Mouse (Mus musculus) spleen, embryonic (tissue): ENCODE results near the gene Fmnl2.

Experiments used
- CTCF ChIA-PET: fragments of 350-600 bp; sonication (Branson Sonifier 250); formaldehyde crosslinking; loops from one replicate; lab custom pipeline; 2022; lab: Charles Lee

Gene Fmnl2

DNA sequence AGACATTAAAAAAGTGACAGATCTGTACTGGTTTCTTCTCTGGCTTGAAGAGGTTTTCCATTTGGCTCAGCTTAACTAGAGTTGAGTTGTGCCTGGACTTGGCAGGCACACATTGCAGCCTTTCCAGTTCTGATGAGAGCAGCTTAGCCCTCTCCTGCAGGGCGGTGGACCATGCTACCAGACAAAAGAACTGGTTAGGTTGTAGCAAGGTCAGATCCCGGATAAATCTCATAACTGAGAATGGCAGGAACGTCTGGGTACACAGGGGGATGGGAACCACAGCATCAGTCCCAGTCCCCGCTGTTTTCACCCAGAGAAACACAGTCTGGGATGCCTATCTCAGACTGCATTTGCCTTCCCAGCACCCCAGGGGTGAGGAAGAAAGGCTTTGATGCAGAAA, 127.5 kb downstream of the Fmnl2 start:
- CTCF ChIA-PET, result no interaction called here

DNA sequence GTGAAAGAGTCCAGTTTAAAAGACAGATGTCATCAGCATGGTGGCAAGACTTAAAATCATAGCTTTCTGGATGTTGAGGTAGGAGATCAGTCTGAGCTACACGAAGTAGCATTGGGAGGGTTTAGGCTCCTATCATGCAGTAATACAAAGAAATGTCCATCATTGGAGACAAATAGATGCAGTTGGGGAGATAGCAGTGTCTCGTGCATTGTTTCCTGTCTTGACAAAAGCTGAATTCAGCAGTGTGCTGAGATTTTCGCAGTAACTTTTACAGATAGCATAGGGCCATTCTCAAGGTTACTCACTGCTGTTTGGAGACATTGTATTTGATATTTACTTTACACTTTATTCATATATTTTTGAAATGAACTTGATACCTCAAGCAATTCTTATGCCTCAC, 128.7 kb downstream of the Fmnl2 start:
- CTCF ChIA-PET, result no interaction called here

DNA sequence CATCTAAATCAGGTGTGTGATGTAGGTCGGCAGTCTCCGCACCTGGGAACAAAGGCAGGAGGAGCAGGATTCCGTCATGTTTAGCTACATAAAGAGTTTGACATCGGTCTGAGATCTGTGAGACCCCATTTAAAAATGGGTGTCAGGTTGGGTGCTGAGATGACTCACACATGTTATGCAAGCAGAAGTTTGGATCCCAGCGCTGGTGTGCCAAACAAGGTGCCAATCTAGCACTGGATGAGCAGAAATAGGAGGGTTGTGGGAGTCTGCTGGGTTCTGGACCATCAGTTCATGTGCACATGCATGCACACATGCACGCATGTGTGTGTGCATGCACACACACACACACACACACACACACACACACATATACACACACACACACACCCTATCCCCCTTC, 129.4 kb downstream of the Fmnl2 start:
- CTCF ChIA-PET, result no interaction called here

DNA sequence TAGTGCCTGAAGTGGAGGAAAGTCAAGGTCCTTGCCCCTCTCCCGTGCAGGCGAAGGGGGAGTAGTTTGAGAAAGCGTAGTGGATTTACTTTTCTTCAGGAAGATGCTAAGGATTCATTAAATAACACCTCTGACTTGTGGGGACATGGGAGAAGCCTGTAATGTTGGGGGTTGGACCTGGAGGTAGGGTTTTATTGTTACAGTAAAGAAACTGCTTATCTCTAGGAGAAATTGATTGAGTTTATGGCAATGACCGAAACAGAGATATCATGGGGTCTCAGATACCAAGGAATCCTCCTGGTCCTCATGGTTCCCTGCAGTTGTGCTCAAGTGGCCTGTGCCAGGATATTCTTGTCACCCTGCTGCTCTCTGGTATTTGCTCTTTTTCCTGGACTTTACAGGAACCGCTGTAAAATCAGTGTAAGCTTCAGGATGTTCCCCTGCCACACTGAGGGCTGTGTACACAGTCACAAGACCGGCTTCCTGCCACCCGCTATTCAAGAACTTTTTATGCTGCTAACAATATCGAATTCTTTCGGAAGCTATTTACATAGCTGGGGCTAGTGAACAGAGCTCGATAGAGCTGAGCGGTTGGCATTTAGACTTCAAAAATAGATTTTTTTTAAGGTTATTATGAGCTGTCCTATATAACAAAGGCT, 130.1 kb downstream of the Fmnl2 start:
- CTCF ChIA-PET, result no interaction called here

DNA sequence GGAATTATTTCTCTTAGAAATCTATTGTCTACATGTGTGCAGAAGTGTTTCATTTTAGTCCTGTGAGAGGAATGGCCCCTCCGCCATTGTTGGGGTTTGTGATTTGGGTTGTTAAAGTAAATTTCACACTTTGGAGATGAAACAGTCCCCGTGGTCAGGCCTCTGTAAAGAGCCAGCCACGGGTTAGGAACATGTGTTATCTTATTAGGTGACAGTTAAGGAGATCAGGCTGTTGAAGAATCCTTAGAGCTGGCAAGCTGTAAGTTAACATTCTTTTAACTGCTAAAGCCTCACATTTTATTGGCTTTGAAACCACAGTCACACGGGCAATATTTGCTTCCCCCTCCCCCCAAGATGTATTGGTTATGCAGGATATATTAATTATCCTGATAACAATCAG, 131.7 kb downstream of the Fmnl2 start:
- CTCF ChIA-PET, result no interaction called here

DNA sequence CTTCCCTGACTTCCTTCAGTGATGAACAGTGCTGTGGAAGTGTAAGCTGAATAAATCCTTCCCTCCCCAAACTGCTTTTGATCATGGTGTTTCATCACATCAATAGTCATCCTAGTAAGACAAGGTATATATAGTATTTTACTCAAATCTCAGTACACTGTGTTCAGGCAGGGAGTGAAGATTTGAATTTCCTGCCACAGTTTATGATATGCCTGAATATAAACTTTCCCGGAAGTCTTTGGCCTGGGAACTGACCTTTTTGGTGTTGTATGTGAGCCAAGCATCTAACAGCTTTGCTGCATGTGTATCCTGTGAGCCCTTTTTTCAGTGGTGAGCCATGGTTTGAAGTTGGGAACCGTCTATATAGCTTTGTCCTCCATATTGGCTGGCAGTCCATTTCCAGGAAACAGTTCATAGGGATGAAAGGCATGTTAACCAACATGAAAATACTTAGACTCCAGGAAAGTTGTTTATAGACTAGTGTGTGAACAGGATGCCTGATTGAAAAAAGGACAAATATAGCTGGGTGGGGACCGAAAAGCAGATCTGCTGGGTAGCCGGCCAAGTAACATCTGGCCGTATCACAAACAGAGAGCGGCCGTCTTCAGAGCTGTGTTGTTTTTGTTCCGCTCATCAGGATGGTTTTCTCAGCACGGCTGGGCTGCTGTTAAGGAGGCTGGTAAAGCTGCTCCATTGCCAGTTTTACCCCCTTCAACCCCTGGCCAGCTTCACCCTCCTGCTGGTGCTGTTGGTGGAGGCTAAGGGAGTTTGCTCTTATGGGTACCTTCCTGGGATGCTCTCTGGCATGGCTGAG, 133.4 kb downstream of the Fmnl2 start:
- CTCF ChIA-PET, result no interaction called here

DNA sequence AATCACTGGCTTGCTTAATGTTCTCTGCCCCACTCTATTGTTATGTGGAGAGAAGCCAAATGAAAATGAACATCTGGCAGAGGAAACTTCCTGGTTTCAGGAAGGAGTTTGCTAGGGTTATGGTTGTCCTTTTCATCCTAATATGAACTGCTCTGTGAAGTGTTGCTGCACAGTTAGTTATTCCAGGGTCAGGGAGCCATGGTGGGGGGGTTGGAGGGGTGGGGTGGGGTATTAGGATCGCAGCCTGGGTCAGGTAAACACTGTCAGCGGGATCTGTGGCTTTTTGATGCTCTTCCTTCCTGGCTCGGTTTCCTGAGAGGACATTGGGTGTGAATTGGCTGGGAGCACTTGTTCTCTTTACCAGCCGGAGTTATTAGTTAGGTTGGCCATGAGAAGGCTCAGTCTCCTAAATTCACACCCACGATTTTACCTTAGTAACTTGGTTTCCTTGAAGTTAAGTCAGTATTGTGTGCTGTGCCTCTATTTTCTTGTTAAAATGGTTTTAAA, 134.1 kb downstream of the Fmnl2 start:
- CTCF ChIA-PET, result no interaction called here

DNA sequence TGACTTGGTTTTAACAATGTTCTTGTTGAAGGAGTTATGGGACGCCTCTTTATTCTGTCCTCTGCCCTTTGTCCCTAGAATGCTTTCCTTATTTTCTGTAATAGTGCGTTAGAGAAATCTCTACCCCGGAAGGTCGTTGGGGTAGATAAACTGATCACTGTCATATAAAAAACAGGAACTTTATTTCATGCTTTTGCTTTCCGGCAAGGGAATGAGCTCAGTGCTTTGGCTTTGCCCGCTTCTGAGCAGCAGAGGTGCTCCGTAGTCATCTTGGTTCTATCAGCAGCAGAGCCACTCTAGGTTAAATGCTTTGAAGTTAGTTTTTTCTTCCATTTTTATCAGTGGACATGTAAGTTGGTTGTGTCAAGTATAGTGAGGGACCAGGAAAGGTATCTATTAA, 135.6 kb downstream of the Fmnl2 start:
- CTCF ChIA-PET, result no interaction called here

DNA sequence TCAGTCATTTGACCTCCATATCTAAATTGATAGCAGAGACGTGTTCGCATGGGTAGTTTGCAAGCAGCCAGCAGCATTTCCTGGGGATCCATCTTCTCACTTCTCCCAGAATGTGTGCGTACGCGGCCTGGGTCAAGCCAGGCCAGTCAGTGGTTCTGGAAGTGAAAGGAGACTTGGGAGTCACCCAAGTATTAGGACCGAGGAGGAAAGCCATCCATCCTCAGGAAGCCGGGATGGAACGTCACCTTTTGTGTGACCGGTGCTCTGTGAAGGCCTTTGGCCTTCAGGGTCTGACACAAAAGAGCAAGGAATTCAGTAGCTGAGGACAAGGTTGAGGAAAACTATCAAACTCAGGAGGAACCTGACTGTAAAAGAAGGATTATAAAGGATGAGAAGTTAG, 136.9 kb downstream of the Fmnl2 start:
- CTCF ChIA-PET, result no interaction called here

DNA sequence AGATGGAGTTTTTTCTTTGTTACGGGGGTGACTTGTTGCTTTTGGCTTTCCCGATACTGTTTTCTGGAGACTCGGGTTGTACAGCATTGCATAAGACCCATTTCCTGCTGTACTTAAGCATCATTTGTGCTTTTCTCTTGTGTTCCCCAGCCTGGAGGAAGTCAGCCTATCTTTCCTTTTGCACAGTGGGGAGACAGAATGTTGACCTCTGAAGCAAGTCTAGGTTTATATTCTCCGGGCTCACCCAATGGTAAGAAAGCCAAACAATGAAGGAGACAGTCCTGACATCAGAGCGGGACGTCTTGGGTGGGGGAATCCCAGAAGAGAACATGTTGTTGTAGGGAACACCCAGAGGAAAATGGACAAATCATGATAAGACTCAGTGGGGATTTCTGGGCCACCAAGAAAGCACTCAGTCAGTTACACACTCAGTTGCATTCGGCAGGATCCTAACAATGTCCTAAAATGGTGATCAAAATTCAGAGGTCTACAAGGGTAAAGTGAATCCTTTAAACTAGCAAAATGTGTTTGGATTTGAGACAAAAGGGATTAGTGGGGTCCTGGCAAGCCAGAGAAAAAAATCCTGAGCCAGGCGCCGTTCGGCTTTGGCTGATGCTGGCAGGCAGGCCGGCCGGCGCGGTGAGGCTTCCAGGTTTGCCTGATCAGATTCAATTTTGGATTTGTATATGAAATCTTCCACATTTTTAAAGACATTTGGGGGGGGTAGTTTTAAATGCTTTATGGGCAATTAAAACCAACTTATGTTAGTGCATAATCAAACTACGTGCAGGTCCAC, 140.5 kb downstream of the Fmnl2 start:
- CTCF ChIA-PET, result no interaction called here

DNA sequence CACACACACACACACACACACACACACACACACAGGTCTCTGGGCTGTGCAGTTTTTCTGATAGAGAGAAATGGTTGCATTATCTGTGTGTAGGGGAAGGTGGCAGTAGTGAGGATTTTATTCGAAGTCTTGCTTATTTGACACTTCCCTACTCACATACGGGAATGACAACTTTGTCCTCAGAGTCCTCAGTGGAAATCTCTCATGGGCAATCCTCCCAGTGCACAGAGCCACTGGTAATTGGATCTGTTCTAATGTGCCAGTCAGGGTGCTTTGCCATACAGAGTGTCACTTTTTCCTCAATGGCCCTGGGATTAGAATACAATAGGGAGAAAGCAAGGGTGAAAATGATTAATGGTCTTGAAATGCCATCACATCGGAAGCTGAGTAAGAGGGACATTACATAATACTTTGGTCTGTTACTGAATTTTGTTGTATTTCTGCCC, 141.9 kb downstream of the Fmnl2 start:
- CTCF ChIA-PET, result no interaction called here

DNA sequence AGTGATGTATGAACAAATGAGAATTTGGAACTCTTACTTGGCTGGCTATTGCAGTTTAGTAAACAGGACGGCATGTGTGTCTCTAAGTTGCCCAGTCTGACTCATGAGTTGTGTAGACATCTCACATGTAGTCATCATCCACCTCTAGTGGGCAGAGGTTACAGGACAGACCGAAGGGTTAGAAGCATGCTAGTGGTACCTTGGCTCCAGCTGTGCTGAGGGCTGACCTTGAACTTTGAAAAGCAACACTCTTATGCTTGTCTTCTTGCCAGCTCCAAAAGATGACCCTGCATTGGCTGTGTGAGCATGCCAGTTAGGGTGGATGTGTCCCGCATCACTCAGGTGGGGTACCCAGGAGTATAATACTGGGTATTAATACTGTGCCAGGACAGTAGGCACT, 142.8 kb downstream of the Fmnl2 start:
- CTCF ChIA-PET, result no interaction called here

DNA sequence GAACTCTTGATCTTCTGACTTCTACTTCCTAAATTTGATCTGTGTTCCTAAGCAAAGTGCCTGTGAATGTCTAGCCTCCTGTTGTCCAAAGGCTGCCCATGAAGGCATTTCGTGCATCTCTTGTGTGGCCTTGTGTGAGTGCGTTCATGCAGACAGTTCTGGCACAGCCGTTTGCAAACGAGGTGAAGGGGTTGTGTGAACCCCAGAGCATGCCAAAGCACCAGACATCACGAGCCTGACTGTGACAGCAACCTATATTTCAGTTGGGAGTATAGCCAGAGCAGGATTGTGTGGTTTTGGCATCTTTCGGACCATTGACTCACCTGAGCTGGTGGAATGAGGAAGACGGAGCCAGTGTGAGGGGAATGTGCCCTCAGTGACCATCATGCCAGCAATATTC, 148.5 kb downstream of the Fmnl2 start:
- CTCF ChIA-PET, result no interaction called here

DNA sequence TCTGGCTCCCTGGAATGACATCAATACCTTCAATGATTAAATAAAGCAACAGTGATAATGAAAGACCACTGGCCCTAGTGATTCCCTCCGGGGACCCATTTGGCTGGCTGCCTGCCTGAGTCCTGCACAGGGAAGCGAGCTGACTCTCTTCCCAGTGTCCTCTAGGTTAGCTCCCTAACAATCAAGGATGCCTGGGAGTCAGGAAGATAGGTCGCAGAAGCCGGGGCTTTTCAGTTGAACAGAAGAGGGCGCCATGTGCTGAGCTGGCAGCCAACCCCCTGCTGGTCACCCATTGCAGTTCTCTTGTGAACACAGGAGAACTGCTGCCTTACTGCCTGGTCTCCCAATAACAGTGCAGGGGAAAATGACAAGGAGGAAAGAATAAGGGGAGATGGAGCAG, 149.5 kb downstream of the Fmnl2 start:
- CTCF ChIA-PET, result no interaction called here

DNA sequence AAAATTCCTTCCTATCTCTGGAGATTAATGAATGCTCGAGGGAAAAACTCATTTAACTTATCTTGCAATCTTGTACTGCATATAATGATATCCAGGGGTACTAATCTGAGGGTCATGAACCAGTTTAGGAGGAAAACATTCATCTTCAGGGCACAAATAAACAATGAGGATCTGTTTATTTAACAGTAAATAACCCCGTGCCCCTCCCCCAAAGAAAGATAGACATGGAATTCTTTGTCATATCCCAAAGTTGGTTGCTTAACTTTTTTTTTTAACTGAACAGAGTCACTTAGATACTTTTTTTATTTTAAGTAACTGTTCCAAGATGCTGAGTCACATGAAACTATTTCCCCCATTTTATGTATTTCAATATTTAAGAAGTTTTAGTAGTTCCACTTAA, 155.4 kb downstream of the Fmnl2 start:
- CTCF ChIA-PET, result no interaction called here

DNA sequence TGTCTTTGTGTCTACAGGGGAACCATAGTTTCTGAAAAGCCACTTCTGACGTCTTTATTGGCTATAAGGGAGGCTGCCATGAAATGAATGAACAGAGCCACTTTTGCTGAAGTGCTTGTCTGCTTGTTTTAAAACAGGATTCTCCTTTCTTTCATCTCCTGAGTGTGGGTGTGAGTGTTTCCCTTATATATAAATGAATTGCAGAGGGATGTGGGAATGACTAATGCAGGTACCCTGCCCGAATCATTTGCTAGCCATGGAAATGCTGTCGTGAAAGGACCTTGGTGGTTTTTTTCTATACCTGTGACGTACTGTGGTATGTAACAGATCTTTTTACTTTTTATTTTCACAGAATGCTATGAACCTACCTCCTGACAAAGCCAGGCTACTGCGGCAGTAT, 156.8 kb downstream of the Fmnl2 start:
- CTCF ChIA-PET, result no interaction called here

DNA sequence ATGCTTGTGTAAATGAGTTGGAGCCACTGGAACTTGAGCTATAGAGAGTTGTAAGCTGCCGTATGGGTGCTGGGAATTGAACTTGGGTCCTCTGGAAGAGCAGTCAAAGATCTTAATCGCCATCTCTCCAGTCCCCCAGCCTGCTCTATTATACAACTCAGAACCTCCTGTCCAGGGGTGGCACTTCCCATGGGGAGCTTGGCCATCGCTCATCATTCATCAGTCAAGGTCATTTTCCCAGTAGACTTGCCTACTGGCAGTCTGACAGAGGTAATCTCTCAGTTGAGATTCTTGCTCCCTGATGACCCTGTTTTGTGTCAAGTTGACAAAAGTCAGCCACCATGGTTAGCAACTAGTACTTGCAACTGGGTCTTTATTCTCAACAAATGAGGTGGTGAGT, 165.3 kb downstream of the Fmnl2 start:
- CTCF ChIA-PET, result no interaction called here

DNA sequence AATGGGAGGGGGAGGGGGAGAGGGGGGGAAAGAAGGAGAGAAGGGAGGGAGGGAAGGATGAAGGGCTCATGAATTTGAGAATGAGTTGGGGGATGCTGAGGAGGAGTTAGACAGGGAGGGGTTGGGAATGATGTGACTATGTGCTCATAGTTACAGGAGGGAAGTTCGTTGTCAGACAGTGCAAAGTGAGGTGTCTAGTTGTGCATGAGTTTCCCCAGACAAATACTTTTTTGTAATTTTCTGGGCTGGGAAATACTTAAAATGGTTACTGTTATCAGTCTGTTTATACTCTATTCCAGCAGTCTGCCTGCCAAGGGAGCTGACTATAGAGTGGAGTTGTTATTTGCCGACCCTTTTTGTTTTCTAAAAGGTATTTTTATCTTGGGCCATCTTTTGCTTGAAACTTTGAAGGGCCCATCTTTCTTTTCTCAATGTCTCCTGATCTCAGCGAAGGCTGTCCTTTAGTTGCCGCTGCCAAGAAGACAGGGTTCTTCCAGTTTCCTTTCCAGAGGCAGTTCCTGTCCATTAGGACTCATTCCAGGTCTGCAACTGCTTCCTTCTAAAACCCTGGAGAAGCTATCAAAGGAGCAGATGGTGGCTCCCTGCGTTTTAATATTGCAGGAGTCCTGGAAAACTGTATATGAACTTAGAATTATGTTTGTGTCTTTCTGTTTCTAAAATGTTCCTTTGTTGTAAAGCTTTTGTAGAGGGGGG, 168.6 kb downstream of the Fmnl2 start:
- CTCF ChIA-PET, result no interaction called here

DNA sequence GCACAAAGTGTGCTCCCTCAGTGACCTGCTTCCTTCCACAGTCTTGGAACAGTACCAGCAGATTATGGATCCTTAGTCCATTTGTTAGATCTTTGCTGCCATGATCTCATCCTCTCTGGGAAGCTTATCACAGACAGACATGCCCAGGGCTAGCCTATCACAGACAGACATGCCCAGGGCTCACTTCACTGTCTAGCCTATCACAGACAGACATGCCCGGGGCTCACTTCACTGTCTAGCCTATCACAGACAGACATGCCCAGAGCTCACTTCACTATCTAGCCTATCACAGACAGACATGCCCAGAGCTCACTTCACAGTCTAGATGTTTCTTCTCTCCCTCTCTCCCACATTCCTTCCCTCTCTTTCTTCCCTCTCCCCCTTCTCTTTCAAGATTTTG, 171.2 kb downstream of the Fmnl2 start:
- CTCF ChIA-PET, result no interaction called here

DNA sequence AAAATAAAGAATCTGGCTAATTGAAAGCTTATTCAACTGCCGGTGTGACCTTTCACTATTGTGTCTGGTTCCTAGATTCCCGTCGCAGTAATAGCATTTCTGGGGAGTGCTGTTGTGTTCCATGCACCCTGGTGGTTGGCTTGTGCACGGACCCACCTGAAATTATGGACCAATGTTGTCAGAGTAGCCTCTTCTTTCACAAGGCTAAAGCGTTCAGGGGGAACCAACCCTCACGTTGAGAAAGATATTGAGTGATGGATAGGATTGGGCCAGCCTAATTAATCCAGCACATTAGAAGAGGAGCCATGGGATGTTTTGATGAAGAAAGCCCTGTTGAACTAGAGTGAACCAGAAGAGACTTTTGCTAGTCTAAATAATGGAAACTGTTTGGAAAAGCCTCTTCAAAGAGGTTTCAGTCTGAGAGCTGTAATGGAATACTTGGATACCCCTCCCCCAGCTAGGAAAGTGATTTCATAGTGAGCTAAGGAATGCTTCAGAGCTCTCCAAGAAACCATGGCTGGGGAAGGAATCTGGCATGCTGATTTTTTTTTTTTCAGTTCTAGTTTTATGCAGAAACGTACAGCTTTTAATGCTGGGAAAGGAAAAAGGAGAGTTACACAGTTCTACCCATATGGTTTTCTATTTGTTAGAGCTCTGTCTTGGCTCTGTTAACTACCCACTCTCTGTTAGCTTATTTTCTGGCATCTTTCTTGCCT, 172.2 kb downstream of the Fmnl2 start:
- CTCF ChIA-PET, result no interaction called here

DNA sequence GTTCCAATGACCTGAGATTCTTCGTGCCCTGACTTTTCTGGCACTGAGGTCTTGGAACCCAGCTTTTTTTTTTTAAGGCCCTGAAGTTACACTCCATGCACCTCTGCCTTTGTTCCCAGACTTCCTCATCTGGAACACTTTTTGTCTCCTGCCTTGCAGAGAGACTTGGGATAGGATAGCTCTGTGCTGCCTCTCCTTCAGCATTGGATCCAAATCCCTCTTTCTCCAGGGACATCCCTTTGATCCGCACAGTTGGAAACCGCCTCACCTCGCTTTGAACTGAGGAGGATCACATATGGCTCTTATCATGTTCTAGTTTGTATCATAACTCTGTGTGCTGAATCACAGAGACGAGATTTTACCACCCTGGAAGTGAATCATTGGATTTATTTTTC, 172.8 kb downstream of the Fmnl2 start:
- CTCF ChIA-PET, result no interaction called here
